Comparison of ENCODE assay signal across 9 mouse cellular contexts in genomic region chr7:117630657-117631056, GRCm38 (mm10).
DNase-seq lines count a peak whose midpoint lies in the region; ATAC-seq and TF ChIP-seq lines count a peak whose summit lies in the region.
"Had no signal": no experiment of that assay in that cellular context is flagged by ENCODE, and none has a peak within 500 bp of the region (broad histone marks: within the 10 kb centered on the region; RNA-seq: fewer than 3 reads in every experiment).

No protein-coding gene starts in this region.

- no peak for ATAC-seq in lung, postnatal 0 days
- ATAC-seq in granulocyte monocyte progenitor cell, adult 5-6 weeks (replicated peaks; ENCODE audit: poor library complexity, severe bottlenecking): no peak

- intact Hi-C loops in left cerebral cortex, adult 2 months (cut with DNase I): no loop called here
- intact Hi-C loops in left cerebral cortex, postnatal 36 days (cut with DNase I): no loop called here

- H3K9ac ChIP-seq in lung, postnatal 0 days (replicated peaks; ENCODE audit: low read depth): no peak overlapping the region
- H3K9ac ChIP-seq: embryonic facial prominence, embryonic 12.5 days; liver, embryonic 15.5 days had no signal

- H3K27me3 ChIP-seq in lung, postnatal 0 days (replicated peaks; ENCODE audit: insufficient read depth, low read length): no peaks in the 10 kb centered on the region
- H3K27me3 ChIP-seq: embryonic facial prominence, embryonic 12.5 days; liver, embryonic 15.5 days had no signal

- no peaks in the 10 kb centered on the region for H3K4me1 ChIP-seq in lung, postnatal 0 days (ENCODE audit: insufficient read depth, low read depth, low read length)
- H3K4me1 ChIP-seq: embryonic facial prominence, embryonic 12.5 days; liver, embryonic 15.5 days had no signal

- H3K27ac ChIP-seq in left cerebral cortex, adult 2 months: no peak overlapping the region; the same call in 1 of the 2 replicates
- H3K27ac ChIP-seq in lung, postnatal 0 days (ENCODE audit: low read length): no peak overlapping the region
- H3K27ac ChIP-seq: embryonic facial prominence, embryonic 12.5 days; liver, embryonic 15.5 days had no signal

- TF ChIP-seq EP300 in lung, postnatal 0 days (IDR thresholded peaks at IDR 0.05): no peak

- H3K36me3 ChIP-seq in lung, postnatal 0 days (ENCODE audit: insufficient read depth, low read length): no peaks in the 10 kb centered on the region
- H3K36me3 ChIP-seq: embryonic facial prominence, embryonic 12.5 days; liver, embryonic 15.5 days had no signal

- no peaks in the 10 kb centered on the region for H3K9me3 ChIP-seq in lung, postnatal 0 days (ENCODE audit: low read length)
- H3K9me3 ChIP-seq: embryonic facial prominence, embryonic 12.5 days; liver, embryonic 15.5 days had no signal

- TF ChIP-seq CTCF in left cerebral cortex, adult 2 months (IDR thresholded peaks at IDR 0.05): peak; percentile 11; the same call in 1 of the 2 replicates
- TF ChIP-seq CTCF in brain, embryonic 14.5 days (IDR thresholded peaks at IDR 0.05; ENCODE audit: borderline replicate concordance, extremely low read depth, insufficient read depth, insufficient read length): no peak
- TF ChIP-seq CTCF in lung, postnatal 0 days (IDR thresholded peaks at IDR 0.05): peak; percentile 59

- no peak overlapping the region for H3K4me2 ChIP-seq in lung, postnatal 0 days (replicated peaks; ENCODE audit: low read depth, low read length)
- H3K4me2 ChIP-seq: embryonic facial prominence, embryonic 12.5 days; liver, embryonic 15.5 days had no signal

- no peak for TF ChIP-seq POLR2A in brain, embryonic 14.5 days (IDR thresholded peaks at IDR 0.05; ENCODE audit: borderline replicate concordance, extremely low read depth, insufficient read depth, insufficient read length, poor library complexity, severe bottlenecking)

- no peak for DNase-seq in left cerebral cortex, adult 2 months (ENCODE audit: extremely low spot score in 1 of 2, low spot score in 2 of 2)
- no peak for DNase-seq in left cerebral cortex, postnatal 36 days (ENCODE audit: low spot score in 2 of 2)
- DNase-seq in Muller cell, postnatal 12 days (ENCODE audit: inconsistent ontology term): peak; percentile 32
- DNase-seq in brain, embryonic 14.5 days (ENCODE audit: low read depth): peak; percentile 52
- DNase-seq in lung, postnatal 0 days (ENCODE audit: low spot score): no peak
- DNase-seq in thymus, postnatal 36 days: peak; percentile 47 to 52

- WGBS in lung, postnatal 0 days: 54% methylated on average over 5 of the region's 5 CpGs

- no peak overlapping the region for H3K4me3 ChIP-seq in left cerebral cortex, adult 2 months
- no peak overlapping the region for H3K4me3 ChIP-seq in lung, postnatal 0 days (ENCODE audit: low read depth, low read length)
- H3K4me3 ChIP-seq: embryonic facial prominence, embryonic 12.5 days; liver, embryonic 15.5 days had no signal

Comparison
In these comparisons a context has a peak if more than half of its experiments do, and no peak if none do; other contexts are left out.
1. DNase-seq: peak in Muller cell, postnatal 12 days (single experiment), brain, embryonic 14.5 days (single experiment) and thymus, postnatal 36 days (2 of 2); none in left cerebral cortex, adult 2 months (0 of 2), left cerebral cortex, postnatal 36 days (0 of 2) and lung, postnatal 0 days (single experiment).